Mouse (Mus musculus) thymus, postnatal 4 days (tissue): Measurements from ENCODE around the gene Sirpa.

Source experiments
- DNase-seq: peaks from one replicate; pipeline ENCODE4 v3.0.0; 2021

Gene Sirpa

DNA sequence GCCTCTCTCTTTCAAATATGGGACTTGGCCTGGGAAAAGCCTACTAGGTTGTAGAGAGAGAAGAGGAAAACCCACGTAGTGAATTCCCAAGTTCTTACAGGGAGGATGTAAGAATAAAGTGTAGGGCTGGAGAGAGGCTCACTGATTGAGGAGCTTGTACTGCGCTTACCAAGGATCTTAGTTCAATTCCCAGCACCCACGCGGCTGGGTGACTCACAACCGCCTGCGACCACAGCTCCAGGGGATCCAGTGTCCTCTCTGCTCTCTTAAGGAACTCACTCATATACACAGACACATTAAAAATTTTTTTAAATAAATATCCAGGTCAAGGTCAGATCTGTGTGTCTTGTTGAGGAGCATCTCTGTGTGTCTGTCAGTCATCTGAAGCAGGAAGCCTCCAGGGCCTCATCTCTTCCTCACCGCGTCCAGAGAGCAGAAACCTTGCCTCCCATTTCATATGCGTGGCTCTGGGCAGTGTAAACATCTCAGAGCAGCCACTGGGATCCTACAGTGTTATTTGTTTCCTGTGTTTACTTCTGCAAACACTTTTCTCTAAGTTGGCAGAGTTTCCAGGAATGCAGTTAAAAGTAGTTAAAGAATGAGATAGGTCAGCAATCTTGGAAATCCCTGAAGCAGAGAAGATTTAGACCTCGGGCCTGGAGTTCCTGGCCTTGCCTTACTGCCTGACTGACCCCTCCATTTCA, 22.0 kb downstream of the Sirpa start:
- no peak for DNase-seq

DNA sequence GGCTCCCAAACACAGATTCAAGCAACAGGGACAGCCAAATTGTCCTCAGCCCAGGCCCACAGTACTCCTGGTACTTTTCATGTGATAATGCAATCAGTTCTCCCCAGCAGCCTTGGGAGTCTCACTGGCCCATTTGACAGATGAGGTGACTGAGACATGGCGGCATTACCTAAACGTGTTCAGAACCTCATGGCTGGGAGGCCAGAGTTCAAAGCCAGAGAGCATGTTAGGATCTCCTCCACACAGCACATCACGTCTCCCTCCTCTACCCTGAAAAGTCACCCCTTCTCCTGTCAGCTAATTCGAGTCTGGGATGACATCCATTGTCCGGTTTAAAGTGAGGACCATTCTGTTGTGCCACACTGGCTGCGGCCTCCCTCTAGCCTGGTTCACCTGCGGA, 27.5 kb downstream of the Sirpa start:
- DNase-seq, result no peak

DNA sequence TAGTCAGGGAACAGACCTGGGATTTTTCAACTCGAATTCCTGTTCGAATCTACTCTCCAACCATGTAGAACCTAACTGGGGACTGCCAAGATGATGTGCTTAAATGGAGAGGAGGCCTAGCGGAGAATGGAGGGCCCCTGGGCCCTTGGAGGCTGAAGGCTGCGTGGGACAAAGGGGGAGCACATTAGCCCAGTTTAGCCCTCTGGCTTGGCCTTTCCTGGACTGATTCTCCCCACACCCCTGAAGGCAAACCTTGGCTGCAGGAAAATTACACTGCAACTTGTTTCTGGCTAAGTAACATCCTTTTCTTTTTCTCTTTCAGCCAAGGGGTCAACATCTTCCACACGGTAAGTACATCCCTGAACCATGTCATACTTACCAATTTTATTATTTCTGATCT, 28.2 kb downstream of the Sirpa start:
- no peak for DNase-seq

DNA sequence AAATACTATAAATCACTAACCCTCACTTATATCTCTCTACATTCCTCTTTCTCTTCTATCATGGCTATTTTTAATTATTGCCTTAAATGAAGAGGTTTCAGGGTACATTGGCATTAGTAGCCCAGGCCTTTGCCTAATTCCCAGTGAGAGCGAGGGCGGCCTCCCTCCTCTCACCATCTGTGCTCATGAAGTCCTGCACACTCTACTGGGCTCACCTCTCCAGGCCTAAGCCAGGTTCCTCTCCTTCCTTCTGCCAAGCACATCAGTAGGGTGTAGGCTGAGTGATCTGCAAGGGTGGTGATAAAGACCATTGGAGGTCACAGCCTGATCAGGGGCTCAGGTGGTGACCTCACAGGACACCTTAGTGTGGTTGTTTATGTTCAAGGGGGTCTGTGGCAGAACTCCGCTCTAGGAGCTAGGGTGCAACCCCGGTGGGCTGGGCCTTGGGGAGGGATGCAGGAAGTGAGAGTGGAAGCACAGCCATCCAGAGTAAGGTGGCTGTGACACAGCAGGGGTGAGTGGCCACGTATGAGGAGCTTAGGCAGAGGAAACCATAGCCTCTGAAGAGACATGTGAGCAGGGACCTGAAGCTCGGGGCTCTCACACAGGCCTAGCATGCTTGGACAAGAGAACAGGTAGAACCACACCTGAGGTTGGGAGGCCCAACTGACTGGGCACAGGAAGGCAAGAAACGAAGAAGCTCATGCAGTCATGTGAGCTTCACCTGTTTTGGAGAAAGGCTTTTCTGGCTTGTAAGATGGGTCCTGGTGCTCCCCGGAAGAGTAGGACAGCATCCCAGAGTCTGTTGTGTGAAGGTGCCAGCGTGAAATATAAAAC, 29.2 kb downstream of the Sirpa start:
- no peak for DNase-seq

DNA sequence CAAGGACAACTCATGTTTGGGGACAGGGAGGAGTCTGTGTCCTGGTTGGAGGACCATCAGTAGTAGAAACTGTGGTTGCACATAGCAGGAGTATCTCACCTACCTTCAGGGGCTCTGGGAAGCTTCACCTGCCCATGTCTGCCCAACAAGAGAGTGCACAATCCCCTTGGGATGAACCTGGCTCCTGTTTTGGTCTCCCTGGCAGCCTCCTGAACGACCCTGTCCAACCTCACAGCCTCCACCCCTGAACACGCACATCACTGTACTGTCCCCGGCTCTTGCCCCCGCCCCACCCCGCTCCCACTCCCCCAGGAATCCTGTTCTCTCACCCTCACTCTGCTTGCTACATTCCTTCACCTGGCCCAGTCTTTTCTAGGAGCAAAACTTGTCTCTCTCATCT, 30.3 kb downstream of the Sirpa start:
- no peak for DNase-seq

DNA sequence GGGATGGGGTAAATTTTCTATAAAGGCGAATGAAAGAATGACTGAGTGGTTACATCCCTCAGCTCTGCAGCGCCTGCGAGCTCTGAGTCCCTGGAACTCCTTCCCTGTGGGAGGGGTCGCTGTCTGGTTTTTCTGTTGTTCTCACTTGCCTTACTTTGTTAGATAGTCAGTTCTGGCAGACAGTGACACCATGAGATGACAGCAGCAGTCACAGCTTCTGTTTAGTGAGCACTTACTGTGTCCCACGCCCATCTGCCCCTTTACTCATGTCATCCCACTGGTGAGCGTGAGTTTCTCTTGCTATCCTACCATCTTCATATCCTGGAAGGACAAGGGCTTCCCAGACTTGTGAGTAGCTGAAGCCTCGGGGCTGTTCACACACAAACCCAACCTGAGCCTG, 31.1 kb downstream of the Sirpa start:
- DNase-seq, result no peak

DNA sequence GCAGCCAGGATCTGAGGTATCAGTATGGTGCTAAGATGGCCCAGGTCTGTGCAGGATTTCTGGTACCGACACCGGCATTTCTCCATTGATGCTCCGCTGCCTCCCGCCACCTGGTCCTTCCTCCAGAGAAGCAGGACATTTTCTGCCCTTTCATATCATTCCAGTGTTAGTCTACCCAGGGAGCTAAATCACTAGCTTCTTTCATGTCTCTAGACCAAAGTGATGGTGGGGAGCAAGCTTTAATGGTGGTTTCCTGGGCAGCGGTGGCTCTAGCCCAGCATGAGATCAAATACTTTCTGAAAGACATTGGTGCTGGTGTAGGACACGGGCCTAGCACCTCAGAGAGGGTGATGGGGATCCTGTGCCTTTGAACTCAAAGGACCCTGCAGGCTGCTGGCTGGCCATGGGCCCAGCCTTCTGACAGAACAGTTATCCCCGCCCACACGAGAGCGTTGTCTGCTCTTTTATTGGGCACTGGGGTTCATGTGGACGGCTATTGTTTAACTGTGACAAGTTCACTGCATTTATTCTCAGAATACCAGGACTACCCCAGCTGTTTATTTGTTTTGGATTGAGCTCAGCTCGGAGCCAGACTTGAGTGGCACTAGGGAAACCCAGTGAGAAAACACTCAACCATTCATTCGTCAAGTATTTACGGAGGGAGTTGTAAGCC, 31.7 kb downstream of the Sirpa start:
- no peak for DNase-seq

DNA sequence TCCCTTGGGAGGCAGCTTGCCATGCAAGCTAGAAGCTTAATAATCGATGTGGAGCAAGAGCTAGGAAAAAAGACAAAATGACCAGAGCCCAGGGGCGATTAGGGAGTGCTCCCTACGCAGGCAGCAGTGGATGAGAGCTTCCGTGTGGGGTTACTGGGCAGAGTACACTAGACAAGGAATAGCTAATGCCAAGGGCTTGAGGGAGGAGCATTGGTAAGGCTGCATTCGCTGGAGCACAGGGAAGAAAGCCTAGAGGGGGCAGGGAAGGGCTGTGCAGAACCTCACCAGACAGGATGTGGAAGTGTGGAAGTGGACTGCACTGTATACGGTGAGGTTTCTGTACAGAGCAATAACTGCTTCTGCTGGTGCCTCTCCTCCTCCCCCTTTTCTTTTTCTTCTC, 32.3 kb downstream of the Sirpa start:
- DNase-seq, result no peak

DNA sequence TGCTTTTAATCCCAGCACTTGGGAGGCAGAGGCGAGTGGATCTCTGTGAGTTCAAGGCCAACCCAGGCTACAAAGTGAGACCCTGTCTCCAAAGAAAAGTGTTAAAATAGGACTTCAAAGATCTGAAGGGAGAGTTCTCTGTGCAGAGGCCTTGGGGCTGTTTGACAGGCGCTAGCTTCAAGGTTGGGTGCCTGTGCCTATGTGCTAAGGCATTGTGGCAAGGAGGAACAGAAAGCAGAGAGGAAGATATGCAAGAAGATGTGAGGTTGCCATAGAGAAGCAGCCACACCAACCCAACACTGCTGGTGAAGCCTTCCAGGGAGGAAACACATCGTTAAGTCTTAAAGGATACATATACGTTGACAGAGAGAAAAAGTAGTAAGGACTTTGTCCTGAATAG, 33.2 kb downstream of the Sirpa start:
- DNase-seq, result no peak

DNA sequence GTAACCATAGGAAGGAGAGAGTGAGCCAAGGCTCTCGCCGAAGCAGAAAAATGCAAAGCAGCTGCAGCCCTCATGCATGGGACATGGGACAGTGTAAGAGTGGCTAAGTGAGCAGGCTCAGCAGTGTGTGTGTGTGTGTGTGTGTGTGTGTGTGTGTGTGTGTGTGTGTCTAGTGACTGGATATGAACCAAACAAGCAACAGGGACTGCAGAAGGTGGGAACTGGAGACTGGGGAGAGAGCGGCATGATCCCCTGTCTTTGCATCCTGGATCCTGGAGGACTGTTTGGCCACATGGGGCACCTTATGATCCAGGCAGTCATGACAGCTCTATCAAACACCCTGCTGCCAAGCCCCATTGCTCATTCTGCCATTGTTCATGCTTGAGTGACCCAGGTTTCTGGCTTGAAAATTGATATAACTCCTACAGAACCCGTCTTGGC, 34.0 kb downstream of the Sirpa start:
- DNase-seq, result no peak

DNA sequence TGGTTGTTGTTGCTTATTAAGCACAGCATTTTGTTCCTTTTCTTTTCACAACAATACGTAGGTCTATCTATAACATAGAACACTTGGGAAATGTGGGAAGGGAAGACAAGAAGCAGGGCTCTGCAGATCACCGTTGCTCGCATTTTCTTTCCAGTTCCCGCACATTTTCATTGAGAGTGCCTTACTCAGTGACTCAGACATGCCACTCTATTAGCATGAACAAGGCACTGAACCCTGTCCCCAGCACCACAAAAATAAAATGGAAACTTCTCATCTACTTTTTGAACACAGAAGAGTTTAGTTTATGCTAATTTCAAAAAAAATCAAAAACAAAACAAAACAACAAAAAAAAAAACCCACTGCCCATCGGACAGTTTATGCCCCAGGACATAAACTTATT, 34.5 kb downstream of the Sirpa start:
- DNase-seq, result no peak

DNA sequence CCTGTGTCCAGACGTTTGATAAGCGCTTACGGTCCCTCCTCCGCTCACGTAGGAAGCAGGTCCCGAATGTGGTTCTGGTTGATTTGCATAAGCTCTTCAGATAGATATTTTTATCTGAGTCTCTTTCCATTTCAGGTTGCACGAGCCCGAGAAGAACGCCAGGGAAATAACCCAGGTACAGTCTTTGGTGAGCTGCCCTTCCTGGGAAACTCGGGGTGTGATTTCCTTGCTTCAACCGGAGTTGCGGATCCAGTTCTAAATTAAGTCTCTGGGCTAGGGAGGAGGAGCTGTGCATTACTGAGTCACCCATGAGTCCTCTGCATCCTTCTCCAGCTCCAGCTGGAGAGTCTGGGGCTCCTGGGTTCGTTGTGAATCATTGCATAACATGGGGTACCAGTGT, 35.2 kb downstream of the Sirpa start:
- DNase-seq, result no peak

DNA sequence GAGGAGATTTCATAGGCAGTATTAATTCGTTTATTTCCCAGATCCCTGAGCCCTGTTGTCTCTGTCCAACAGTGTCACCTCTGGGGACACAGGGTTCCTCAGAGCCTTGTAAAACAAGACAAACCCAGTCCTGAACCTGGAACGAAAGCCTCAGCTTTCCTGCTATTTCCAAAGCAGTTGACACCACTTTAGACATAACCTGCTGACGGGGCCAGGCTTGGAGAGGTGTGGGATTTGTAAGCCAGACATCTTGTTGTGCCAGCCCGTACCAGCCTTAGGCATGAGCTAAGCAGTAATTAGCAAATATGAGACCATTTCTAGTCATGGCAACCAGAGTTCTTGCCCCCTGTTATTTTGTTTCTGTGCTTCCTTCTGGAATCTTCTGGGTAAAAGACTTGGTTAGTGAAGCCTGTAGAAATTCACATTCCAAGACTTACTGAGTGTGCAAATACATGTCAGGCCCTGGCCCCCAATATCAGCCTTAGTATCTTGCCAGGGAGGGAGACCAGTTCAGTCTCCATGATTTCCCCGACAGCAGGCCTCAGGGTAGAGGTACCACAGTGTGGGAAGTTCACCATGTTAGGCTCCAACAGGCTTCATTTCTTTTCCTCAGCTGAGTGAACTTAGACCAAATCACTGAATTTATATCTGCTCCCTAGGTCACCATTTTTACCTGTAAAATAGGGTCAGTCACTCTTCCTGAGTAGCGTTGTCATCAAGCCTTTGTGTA, 36.0 kb downstream of the Sirpa start:
- DNase-seq, result no peak

DNA sequence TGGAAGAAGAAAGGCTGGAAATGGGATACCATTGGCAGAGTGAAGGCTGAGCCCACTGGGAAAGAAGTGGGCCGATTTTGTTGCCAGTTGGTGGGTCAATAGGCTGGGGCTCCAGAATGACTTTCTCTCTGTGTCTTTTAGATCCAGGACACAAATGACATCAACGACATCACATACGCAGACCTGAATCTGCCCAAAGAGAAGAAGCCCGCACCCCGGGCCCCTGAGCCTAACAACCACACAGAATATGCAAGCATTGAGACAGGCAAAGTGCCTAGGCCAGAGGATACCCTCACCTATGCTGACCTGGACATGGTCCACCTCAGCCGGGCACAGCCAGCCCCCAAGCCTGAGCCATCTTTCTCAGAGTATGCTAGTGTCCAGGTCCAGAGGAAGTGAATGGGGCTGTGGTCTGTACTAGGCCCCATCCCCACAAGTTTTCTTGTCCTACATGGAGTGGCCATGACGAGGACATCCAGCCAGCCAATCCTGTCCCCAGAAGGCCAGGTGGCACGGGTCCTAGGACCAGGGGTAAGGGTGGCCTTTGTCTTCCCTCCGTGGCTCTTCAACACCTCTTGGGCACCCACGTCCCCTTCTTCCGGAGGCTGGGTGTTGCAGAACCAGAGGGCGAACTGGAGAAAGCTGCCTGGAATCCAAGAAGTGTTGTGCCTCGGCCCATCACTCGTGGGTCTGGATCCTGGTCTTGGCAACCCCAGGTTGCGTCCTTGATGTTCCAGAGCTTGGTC, 37.3 kb downstream of the Sirpa start:
- DNase-seq, result no peak

DNA sequence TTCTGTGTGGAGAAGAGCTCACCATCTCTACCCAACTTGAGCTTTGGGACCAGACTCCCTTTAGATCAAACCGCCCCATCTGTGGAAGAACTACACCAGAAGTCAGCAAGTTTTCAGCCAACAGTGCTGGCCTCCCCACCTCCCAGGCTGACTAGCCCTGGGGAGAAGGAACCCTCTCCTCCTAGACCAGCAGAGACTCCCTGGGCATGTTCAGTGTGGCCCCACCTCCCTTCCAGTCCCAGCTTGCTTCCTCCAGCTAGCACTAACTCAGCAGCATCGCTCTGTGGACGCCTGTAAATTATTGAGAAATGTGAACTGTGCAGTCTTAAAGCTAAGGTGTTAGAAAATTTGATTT, 37.9 kb downstream of the Sirpa start:
- DNase-seq, result no peak

DNA sequence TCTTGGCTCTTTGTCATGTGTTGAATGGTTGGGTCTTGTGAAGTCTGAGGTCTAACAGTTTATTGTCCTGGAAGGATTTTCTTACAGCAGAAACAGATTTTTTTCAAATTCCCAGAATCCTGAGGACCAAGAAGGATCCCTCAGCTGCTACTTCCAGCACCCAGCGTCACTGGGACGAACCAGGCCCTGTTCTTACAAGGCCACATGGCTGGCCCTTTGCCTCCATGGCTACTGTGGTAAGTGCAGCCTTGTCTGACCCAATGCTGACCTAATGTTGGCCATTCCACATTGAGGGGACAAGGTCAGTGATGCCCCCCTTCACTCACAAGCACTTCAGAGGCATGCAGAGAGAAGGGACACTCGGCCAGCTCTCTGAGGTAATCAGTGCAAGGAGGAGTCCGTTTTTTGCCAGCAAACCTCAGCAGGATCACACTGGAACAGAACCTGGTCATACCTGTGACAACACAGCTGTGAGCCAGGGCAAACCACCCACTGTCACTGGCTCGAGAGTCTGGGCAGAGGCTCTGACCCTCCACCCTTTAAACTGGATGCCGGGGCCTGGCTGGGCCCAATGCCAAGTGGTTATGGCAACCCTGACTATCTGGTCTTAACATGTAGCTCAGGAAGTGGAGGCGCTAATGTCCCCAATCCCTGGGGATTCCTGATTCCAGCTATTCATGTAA, 38.5 kb downstream of the Sirpa start:
- no peak for DNase-seq

DNA sequence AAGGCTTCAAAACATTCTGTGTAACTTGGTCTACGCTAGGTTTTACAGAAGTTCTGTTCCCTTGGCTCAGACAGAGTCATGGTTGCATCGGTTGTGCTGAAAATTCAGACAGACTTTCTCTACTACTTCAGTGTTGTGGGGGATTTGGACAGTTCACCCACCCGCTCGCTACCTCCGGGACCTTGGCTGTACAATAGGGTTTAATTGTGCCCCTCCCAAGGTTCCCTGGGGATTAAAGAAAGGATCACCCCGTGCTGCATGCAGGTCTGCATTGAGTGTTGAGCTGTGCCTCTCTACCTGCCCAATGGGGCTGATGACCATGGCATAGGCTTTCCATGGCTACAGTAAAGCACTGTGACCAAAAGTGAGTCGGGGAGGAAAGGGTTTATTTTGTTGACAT, 39.7 kb downstream of the Sirpa start:
- no peak for DNase-seq

DNA sequence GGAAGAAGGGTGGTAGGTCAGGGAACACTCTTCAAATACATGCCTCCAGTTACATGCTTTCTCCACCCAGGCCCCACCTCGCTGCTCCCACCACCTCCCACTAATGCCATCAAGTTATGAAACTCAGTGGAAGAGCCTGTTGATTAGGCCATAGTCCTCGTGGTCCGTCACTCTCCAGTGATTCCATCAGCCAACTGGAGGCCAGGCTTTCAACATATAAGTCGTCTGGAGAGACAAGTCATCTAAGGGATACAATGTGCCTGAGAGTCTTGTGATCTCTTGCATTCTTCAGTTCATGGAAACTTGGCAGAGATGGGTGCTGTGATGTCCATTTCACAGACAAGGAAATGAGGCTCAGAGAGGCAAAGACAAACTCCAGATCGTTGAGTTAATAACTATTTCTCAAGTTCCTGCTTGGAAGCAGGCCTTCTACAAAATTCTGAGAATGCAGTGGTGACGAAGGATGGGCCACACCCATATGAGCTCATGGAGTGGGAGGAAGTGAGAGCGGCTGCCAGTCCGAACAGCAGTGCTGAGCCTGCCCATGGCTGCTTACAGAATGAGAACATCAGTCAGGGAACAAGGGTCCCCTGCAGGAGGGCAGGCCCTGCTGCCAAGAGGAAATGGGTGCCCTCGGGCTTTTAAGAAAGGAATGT, 40.6 kb downstream of the Sirpa start:
- no peak for DNase-seq

DNA sequence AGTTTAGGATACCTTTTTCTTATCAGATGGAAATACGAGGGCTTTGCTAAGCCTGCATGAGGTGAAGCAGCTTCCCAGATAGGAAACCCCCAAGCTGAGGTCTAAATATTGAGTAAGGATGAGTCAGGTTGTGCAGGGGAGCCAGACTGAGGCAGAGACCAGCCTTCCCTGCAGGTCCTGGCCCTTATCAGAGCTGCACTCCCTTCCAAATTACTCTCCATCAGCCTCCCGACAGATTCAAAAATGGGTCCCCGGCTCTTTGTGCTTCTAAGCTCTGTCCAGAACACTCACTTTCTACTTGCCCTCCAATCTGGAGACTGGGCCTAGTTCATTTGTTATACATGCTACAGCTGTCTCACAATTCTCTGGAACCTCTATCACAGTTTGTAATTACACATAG, 41.3 kb downstream of the Sirpa start:
- DNase-seq, result no peak

DNA sequence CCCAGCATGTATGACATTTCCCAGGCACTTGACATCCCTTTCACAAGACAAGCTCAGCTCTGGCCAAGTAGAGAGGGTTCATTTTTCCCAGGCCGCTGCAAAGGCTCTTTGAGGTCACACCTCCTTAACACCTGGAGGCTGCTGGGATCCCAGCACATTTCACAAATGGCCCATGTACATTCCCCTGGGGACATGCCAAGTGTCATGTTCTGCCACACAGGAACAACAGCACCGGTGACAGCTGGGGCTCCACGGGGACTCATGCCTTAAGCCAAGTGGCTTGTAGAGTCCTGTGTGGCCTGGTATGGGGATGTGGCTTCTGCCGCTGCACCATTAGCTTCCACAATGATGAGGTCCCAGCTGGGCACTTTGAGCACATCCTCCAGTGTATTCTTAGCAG, 60.0 kb downstream of the Sirpa start:
- no peak for DNase-seq

DNA sequence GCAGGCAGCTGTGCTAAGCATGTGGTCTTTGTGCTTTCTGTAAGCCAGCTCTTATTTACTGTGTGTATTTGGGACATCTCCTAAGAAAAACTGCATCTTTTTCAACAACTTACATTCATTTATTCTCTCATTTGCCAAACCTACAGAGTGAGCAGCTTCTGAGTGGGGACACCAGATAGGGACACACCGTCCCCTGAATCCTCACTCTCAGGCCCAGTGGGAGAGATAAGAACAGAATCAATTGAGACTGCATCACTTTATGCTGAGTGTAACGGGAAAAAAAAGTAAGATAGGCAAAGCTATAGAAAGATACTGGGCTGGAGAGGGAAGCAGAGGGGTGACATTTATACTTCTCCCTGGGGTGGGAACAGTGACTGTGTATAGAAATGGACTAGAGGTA, 61.0 kb downstream of the Sirpa start:
- no peak for DNase-seq
